Mouse (Mus musculus): ENCODE measurements around the gene Myh10.

- no peak for TF ChIP-seq CTCF (IDR thresholded peaks at IDR 0.05; ENCODE audit: borderline replicate concordance, extremely low read depth, insufficient read depth, insufficient read length)
- TF ChIP-seq POLR2A (IDR thresholded peaks at IDR 0.05; ENCODE audit: borderline replicate concordance, extremely low read depth, insufficient read depth, insufficient read length, poor library complexity, severe bottlenecking), result no peak
Measured at GRCm38 (mm10) chr11:68674071-68674470, 17.3 kb upstream of the Myh10 start.

All from brain, embryonic 14.5 days (tissue).